Mouse (Mus musculus): ENCODE data around the gene Cbs.
A peak's percentile ranks its signal among the peaks of the same experiment; 100 is the strongest.

Gene Cbs

GRCm38 (mm10) chr17:31583781-31584180, 53.3 kb downstream of the Cbs start:
- no peak for DNase-seq

GRCm38 (mm10) chr17:31583185-31583584, 53.9 kb downstream of the Cbs start:
- DNase-seq, result no peak

- no peak for DNase-seq
Observed at GRCm38 (mm10) chr17:31580344-31580743, 56.7 kb downstream of the Cbs start.

GRCm38 (mm10) chr17:31576394-31577175, 60.5 kb downstream of the Cbs start:
- peak; percentile 90 for DNase-seq

GRCm38 (mm10) chr17:31574662-31575061, 62.4 kb downstream of the Cbs start:
- no peak for DNase-seq

- no peak for DNase-seq
Observed at GRCm38 (mm10) chr17:31571689-31572088, 65.3 kb downstream of the Cbs start.

- DNase-seq, result no peak
Observed at GRCm38 (mm10) chr17:31570321-31570925, 66.6 kb downstream of the Cbs start.

- DNase-seq, result no peak
Observed at GRCm38 (mm10) chr17:31569756-31570155, 67.3 kb downstream of the Cbs start.

- no peak for DNase-seq
Observed at GRCm38 (mm10) chr17:31566276-31566675, 70.8 kb downstream of the Cbs start.

- DNase-seq, result peak; percentile 80
Observed at GRCm38 (mm10) chr17:31565141-31566056, 71.6 kb downstream of the Cbs start.

GRCm38 (mm10) chr17:31564858-31565140, 72.2 kb downstream of the Cbs start:
- no peak for DNase-seq

GRCm38 (mm10) chr17:31564015-31564857, 72.8 kb downstream of the Cbs start, which contains the start of gene Pknox1:
TSS of gene Pknox1 (plus strand) at chr17:31564734.
- DNase-seq, result peak; percentile 99

- DNase-seq, result peak; percentile 71
Observed at GRCm38 (mm10) chr17:31563632-31564014, 73.4 kb downstream of the Cbs start.

GRCm38 (mm10) chr17:31559021-31559789, 77.8 kb downstream of the Cbs start:
- no peak for DNase-seq
